Mouse (Mus musculus) thymus, postnatal 14 days (tissue): ENCODE results near the gene Mlxip.

Source experiments
- DNase-seq: peaks from one replicate; pipeline ENCODE4 v3.0.0; 2021

Mlxip gene

DNA sequence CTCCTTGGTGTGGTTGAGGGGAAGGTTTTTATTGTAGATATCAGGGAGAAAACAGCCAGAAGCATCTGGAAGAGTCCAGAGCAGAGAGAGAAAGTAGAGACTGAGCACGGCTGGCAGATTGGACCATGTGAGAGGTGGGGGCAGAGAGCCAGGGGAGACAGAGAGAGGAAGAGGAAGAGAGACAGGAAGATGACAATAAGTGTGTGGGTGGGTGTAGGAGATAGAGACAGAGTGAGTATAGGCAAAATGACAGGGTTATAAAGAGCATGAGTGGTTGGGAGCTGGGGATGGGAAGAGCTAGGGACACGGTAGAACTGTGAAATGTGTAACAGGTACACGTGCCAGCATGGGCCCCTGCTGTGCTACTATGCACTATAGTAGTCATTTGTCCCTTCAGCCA is 6.1 kb upstream of the Mlxip start:
- DNase-seq: no peak

DNA sequence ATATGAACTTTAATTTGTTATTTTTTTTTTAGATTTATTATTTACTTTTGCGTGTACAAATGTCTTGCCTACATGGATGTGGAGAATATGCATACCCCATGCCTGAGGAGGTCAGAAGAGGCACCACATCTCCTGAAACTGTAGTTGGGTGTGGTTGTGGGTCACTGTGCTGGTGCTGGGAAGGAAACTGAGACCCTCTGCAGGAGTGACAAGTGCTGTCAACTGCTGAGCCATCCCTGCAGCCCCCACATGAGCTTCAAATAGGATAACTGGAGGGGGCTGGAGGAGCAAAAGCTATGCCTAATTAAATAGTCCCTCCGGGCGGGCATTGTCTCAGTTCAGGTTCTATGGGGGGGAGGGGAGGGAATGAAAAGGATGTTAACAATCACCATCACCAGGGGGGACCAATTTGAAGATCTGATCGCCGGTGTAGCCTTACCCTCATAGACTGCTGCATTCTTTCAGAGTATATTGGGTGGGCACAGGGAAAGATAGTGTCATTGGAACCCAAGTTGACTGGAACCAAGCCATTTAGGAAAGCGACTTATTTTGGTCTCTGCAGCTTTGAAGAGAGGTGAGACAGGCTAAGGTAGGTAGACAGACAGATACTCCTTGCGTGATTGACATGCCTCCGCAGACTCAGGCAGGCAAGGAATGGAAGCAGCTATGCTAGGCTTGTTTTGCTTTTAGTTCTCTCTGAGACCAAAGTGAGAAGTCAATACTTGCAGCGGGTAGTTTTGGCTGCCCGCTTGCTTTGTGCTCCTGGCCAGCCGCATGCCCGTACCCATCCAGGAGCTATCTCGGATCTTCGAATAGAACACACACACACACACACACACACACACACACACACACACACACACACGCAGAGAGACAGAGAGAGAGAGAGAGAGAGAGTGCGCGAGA is 3.8 kb upstream of the Mlxip start:
- DNase-seq: no peak

DNA sequence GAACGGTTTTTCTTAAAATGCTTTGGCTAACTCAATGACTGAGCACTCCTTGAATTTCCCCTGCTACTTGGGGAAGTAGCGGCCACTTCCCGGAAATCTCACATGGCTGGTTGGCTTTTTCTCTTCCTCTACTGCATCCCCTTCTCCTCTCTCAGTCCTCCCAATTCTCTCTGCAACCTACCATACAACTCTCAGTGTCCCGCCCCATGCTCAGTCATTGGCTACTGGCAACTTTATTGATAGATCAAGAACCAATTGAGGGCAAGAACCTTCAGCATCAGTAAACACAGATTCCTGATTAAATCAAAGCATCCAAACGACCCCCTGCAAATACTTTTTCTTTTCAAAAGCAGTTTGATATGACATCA is 3.2 kb upstream of the Mlxip start:
- DNase-seq: no peak

DNA sequence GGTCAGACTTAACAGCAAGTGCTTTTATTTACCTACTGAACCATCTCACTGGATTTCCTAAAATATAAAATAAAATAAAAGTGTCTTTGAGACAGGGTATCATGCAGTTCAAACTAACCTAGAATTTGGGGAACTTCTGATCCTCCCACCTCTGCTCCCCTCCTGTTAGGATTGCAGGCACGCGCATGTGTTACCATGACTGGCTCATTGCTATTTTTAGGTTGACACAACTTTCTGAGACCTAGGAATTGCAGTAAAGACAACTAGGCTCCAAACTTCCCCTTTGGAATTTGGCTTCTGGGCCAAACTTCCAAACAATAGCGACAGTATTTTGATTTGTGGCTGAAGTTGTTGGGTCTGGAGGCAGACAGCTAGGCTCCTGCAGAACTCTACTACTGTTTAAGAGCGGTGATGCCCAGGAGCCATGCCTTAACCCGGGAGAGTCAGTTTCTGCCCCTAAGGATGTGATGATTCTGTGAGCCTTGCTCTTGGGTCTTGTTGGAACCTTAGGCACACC is 754 bp upstream of the Mlxip start:
- DNase-seq: no peak

DNA sequence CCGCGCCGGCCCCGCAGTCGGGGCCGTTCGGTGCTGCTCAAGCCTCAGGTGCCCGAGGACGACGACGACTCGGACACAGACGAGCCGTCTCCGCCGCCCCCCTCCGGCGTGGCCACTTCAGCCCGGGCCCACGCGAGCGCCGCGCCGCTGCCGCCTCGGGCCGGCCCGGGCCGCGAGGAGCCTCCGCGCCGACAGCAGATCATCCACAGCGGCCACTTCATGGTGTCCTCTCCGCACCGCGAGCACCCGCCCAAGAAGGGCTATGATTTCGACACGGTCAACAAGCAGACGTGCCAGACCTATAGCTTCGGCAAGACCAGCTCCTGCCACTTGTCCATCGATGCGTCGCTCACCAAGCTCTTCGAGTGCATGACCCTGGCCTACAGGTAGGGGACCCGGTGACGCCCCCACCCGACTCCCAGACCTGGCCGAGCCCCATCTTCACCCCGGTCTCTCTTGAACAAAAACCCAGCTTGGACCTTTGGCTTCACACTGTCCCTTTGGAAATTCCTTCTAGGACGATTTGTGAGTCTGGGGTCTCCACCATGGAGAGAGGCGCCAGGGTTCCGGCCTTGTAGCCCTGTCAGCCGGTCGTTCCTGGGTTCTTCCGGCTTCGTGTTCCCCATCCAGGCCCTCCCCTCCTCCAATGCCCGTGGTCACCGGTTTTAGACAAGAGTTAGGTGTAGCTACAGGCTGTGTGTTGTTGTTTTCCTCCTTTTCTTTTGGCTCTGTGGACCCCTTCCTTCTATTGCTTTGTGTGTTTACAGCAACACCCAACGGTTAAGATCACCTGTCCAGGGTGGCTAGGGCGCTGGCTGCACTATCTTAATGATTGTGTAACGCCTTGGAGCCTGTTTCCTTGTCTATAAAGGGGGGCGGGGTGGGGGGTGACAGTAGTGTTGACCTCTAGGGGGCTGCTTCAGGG is 621 bp downstream of the Mlxip start:
- peak; percentile 48 for DNase-seq

DNA sequence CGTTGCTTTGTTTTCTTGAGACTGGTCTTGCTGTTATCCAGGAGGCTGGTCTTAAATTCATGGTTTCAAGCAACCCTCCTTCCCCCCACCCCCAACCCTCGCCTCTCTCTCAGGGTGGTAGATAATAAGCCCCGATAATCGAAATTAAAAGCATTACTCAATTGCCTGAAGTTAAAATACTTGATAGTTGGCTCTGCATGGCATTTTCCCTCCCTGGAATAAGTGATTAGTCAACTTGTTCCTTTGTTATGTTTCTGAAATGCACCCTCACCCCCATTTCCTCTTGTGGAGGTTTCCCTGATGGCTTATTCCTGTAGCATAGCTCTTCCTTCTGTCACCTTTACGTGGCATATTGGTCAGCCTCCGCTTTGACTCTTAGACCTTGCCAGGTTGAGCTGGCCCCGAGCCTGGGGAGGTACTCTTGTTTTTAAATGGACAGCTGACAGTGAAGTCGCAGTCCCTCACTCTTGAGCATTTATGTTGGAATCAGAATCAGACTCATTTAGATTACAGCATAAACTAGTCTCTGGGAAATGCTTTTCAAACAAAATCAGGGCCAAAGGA is 2.4 kb downstream of the Mlxip start:
- no peak for DNase-seq

DNA sequence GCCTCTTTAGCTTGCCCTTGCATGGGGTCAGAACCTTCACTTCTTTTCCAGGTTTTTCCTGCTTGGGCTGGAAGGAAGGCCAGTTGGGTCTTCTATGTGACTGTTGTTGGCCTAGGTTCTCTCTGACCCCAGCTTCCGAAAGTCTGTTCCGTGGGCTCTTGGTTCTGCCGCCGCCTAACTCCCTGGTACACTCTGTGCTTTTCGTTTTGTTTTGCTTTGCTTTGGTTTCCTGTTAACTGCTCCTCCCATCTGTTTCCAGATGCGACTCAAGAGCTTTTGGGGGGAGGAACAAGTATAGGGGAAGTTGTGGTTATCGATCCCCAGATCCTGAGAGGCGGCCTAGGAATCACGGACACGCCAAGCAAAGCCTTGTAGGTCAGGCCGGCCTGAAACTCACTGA is 3.2 kb downstream of the Mlxip start:
- DNase-seq: peak; percentile 53

DNA sequence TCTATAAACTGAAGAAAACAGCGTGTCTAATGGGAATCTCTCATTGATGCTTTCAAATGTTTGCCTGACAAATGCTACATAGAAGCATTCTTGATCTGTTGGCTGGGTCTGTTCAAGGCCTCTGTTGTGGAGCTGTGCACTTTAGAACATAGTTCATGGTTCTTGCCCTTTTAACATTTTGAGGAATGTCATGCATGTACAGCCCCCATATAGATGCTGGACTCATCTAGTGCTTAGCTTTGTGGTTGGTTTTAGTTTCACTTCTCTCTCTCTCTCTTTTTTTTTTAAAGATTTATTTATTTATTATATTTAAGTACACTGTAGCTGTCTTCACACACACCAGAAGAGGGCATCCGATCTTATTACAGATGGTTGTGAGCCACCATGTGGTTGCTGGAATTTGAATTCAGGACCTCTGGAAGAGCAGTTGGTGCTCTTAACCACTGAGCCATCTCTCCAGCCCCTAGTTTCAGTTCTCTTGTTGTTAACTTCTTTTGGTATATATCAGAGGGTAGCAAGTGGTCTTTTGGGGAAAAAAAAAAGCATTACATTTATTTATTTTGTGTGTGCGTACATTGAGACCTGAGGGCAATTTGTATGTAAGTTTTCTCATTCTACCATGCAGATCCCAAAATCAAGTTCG is 4.4 kb downstream of the Mlxip start:
- DNase-seq: no peak

DNA sequence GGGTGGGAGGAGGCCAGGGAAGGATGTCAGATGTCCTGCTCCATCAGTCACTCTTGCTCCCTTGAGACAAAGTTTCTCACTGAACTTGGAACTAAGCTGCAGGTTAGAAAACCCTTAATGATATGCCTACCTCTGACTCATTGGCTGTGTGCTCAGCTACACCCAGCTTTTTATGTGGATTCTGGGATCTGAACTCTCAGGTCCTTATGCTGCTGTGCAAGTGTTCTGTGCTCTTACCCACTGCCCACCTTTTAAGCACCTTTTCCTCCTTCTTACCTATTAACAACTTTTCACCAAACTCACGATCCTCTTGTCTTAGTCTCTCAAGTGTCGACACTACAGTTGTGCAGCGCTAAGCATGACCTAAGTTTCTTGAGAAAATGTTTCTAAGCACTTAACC is 9.9 kb downstream of the Mlxip start:
- DNase-seq: no peak

DNA sequence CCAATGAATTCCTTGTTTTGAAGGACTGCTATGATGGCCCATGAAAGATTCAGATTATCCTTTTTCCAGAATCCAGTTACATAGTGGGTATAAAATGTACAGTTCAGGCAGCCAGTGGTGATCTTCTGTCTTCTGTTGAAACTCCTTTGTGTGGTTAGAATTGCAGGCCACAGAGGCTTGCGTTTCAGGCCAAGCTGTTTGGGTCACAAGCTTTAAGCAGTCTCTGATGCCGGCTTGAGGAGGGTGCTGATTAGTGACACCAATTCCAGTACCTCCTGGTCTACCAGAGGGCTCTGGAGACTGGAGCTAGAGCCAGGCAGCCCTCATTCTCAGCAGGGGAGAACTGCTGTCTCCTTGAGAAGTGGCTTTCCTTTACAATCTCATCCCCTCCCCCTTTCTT is 12.4 kb downstream of the Mlxip start:
- no peak for DNase-seq

DNA sequence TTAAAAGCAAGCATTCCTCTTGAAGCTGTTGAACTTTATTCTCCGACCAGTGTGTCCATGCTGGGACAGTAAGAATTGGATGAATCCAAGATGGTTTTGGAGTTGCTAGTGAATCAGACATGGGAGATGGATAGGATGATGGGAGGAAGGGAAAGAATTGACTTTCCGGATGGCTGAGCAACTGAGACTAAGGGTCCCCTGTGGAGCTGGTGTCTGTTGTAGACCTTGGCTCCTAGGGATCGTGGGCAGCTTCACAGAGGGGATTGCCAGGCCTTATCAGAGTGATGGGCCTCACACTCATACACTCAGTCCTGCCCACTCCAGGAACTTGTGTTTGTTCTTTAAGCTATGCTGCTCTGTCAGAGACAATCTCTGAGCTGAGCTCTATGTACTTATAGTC is 13.6 kb downstream of the Mlxip start:
- no peak for DNase-seq

DNA sequence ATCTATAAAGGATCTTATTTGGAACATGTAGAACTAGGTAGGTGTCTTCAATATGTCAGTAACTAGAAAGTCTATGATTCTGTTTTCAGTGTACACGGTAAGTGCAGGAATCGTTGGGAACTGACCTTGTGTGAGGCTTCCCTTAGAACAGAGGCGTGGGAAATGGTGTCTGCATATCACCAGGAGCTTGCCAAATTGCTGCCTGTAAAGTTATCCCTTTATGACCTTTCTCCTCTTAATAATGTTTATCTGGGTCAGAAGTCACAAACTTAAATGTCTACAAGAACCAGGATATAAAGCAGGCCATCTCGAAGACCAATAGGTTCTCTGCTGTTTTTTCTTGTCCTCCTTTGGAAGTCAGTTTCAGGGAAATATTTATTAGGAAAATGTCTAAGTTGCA is 17.6 kb downstream of the Mlxip start:
- no peak for DNase-seq

DNA sequence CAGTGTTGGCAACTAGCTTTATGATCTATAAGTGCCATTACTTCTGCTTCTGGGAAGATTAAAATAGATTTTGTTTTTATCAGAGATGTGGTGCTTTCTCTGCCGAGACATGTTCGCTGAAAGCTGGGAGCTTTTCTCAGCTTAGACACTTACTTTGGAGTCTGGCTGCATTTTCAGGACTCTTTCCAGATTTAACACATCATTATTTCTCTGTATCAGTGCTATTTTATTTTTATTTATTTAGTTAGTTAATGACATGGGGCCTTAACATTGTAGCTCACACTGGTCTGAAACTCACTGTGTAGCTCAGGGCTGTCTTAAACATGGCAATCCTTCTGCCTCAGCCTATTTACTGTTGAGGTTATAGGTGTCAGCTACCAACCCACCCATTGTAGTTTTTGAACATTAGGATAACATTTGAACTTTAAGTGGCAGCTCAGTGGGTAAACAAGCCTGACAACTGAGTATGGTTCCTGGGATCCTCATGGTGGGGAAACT is 19.3 kb downstream of the Mlxip start:
- DNase-seq: no peak

DNA sequence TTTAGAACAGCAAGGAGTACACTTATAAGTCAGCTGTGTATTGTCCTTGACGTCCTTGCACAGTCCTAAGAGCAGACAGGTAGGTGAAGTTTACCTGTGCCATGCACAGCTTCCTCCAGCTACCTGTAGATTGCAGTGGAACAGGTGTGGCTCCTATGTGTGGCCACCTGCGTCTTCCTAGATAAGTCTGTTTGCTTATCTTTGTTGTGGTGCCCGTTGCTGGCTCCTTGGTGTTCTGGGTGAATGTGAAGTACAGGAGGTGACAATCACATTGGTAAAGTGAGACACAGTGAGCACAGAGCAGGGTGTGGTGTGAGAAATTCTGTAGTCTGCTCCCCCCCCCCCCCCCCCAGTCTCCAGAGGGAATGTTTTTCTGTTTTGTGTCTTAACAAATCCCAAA is 21.6 kb downstream of the Mlxip start:
- DNase-seq: no peak

DNA sequence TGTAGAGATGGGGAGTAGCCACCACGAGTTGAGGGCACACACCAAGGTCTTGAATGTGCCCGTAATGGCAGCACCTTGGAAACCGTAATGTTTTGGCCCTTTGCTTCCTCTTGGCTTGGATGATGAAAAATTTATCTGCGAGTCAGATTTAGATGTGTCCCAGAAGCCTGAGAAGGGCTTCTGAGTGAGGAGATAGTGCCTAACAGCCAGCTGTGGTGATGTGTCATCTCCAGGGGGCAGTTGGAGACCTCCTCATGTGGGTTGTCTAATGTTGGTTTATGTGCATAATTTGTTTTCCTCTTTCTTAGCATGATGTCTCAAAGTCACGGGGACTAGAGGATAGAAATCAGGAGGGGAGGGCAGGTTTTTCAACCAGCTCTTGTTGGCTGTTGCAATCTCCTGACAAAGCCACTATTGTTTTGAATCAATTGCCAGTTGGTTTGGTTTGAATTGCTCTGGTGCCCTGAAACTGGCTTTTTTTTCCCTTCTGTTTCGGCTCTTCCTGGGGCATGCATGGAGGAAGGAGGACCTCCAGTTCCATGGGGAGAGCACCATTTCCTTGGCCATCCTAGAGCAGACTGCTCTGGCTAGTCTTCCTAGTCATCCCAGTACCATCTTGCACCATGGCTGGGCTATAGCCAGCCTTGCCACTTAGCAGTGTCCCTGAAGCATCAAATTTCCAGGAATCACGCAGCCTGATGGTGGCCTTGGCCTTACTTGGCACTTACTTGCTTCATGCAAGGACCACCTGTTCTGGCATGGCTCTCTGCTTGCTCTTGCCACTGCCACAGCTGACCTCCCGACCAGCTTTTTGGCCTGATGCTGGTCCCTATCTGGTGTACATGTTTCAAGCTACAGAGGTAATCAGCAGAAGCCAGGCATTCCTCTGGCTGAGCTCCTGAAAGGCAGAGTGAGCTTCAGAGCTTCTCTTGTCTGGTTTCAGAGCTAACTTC is 22.2 kb downstream of the Mlxip start:
- DNase-seq: no peak

DNA sequence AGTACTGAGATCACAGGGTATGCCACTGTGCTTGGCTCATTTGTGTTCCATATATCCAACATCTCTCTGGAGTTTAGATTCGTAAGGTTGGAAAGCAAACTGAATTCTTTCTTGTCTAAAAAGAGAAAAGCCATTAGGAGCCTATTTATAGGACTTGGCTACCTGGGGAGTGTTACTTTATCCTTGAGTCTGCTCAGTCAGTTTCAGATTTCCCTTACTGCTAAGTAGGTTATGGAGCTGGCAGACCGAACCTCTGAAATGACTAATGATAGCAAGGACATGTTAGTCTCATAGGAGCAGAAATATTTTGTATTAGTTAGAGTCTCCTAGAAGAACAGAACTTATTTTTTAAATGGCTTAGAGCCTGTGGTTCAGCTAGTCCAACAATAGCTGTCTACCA is 29.3 kb downstream of the Mlxip start:
- DNase-seq: no peak

DNA sequence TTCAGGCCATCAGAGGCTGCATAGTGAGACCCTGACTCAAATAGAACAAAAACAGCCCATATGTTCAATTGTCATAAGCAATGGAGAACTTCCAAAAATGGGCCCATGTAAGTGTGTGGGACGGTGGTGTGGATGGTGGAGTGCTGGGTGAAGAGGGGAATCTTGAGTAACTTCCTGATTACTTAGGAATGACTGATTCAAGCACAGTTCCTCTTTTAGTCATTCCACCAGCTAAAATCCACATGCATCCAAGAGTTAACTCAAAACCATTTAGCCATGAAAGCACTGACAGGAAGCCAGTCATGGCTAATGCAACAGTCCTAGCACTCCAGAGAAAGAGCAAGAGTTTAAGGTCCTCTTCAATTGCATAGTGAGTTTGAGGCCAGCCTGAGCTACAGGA is 33.0 kb downstream of the Mlxip start:
- DNase-seq: no peak

DNA sequence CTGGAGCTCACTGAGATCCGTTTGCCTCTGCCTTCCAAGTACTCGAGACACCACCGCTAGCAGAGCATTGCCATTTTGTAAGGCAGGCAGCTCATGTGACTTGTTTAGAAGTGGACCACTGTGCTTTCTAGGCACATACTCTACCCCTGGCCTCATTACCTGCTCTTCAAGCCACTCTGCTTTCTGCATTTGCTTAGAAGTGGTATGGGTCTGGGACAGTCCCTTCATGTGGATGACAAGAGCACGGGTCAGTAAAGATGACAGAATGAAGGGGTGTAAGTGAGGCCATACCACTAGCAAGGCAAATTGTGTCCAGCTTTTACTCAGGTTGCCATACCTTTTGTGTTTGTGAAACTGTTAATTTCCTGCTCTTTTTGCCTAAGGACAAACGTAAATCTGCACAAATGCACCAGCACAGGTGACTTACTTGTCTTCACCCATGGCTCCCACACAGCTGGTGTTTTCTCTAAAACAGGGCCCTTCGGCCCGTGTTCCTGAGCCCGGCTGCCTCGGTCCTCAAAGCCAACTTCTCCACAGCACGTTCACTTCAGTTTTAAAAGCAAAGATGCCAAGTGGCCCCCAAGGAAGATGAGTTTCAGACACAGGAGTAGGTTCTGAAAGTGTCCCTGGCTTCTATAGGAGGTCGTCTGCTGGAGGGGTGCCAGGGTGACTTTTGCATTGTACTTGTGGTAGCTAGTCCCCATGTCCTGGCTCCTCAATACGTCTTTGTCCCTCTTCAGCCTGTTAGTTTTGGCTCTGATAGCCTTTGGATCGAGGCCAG is 37.1 kb downstream of the Mlxip start:
- DNase-seq: no peak

DNA sequence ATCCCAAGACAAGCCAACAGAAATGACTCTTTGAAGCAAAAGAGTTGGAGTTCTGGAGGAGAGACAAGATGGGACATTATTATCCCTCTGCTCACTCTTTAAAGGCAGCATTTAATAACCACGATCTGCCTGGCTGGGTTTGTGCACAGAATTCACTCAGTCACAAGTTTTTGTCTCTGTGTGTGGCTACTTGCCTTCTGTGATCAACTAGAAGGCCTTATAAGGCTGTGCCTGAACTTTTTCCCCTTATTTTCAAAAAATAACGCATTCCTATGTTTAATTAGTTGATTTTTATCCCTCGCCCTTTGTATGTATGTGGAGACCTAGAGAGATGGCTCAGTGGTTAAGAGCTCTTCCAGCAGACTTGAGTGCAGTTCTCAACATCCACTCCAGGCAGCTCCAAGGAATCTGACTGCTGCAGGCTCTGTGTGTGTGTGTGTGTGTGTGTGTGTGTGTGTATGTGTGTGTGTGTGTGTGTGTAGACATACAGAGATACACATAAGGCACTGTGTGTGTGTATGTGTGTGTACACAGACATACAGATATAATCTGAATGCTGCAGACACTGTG is 37.8 kb downstream of the Mlxip start:
- DNase-seq: no peak

DNA sequence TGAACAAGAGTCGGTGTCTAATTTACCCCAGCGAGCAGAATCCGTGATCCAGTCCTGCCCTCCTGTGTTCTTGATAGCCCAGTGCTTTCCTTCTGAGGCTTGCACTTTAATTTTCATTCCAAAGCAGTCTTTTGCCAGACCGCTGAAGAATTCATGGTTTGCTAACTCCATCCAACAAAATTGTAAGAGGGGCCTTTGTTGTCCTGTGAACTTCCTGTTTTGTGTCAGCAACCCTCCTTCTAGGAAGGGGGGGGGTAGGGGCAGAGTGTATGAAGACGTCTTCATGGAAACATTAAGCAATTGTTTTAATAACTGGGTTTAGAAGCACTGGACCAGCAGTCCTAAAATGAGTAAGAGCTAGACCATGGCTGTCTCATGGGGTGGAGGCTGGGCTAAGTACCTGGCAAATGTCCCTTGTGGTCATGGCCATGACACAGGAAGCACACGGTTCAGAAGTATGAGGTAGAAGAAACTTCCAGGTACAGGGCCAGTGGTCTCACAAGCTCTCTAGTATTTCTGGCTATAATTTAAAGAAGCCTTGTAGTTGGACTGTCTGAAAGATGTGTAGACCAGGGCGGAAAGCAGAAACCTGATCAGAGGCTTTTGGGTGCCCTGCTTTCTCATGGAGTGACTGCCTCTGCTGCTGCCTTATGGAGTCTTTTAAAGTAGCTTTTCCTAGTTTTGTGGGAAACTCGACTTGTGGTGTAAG is 41.6 kb downstream of the Mlxip start:
- no peak for DNase-seq
